Mouse (Mus musculus): ENCODE measurements around the gene Epb41.

DNA sequence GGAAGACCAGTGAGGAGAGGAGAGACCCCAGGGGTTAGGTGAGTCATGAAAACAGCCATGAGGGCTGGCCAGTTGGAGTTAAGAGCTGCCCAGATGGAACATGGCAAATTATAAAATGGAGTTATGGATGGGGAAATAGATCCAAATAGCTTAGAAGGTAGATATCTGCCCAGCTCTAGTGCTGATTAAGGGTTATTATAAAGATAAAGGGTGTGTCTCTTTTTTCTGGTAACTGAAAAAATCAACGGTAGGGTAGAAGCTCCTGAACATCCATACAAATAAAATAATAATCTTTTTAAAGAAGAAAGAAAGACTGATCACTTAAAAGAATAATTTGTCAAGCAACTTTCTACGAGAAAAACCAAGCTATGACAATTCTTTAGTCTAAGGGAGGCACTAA is 49.9 kb downstream of the Epb41 start:
- no peak for TF ChIP-seq CTCF (IDR thresholded peaks at IDR 0.05; ENCODE audit: extremely low read depth, insufficient read length, insufficient replicate concordance, low read depth, low read length)
- no peak for TF ChIP-seq POLR2A (IDR thresholded peaks at IDR 0.05; ENCODE audit: low read depth, low read length)
